Mouse (Mus musculus) stomach, embryonic 14.5 days (tissue): ENCODE measurements around the gene Slc37a4. TPM values are rescaled to one million over a fixed set of nuclear protein-coding genes. Genes with fewer than 3 reads are reported as not detected.
"Not testable (repeated sequence)": the region's sequence is repeated elsewhere in the genome, so short reads cannot be mapped to it uniquely, and the experiment has no call there.

Source experiments
- ATAC-seq: fragments of 200-750 bp; cut with Nextera tagmentation; 2 replicates; pipeline ENCODE4 v1.8.0; 2017; ENCODE audit warnings: low read depth, moderate TSS enrichment; ENCODE audit not compliant: insufficient number of reproducible peaks, insufficient read depth, low FRiP score
- H3K27ac ChIP-seq: fragments of 300-500 bp; sonication (generic); 2 replicates; pipeline ENCODE4 v1.5.1; 2014; ENCODE audit warnings: mild to moderate bottlenecking, low read length, moderate library complexity, mixed read lengths
- H3K27me3 ChIP-seq: fragments of 300-500 bp; sonication (generic); 2 replicates; pipeline ENCODE4 v1.6.1; 2014; ENCODE audit warnings: low read length, control low read depth, mixed read lengths; ENCODE audit not compliant: control insufficient read depth, insufficient read depth
- H3K36me3 ChIP-seq: fragments of 300-500 bp; sonication (generic); 2 replicates; pipeline ENCODE4 v1.6.1; 2014; ENCODE audit warnings: mild to moderate bottlenecking, control low read depth, low read length, moderate library complexity, mixed read lengths; ENCODE audit not compliant: control insufficient read depth, insufficient read depth
- H3K4me1 ChIP-seq: fragments of 300-500 bp; sonication (generic); 2 replicates; pipeline ENCODE4 v1.6.1; 2014; ENCODE audit warnings: low read length, control low read depth, mixed read lengths; ENCODE audit not compliant: control insufficient read depth, insufficient read depth
- H3K4me2 ChIP-seq: fragments of 300-500 bp; sonication (generic); replicated peaks from 2 replicates; pipeline ENCODE4 v1.6.1; 2014; ENCODE audit warnings: low read depth, low read length, control low read depth
- H3K4me3 ChIP-seq: fragments of 300-500 bp; sonication (generic); 2 replicates; pipeline ENCODE4 v1.5.1; 2014; ENCODE audit warnings: low read depth, low read length, control low read depth
- H3K9ac ChIP-seq: fragments of 300-500 bp; sonication (generic); replicated peaks from 2 replicates; pipeline ENCODE4 v1.6.1; 2014; ENCODE audit warnings: low read depth, mild to moderate bottlenecking, control low read depth, low read length, moderate library complexity, mixed read lengths
- H3K9me3 ChIP-seq: fragments of 300-500 bp; sonication (generic); 2 replicates; pipeline ENCODE4 v1.6.1; 2016; ENCODE audit warnings: low read depth, low read length, control low read depth; ENCODE audit not compliant: control insufficient read depth
- WGBS: fragments of 180-500 bp; shearing (Covaris S2); extraction: QIAGEN DNeasy Blood & Tissue Kit; methylation state at CpG from one replicate; pipeline ENCODE4 v1.1.7; 2014; 5-methylcytosine and 5-hydroxymethylcytosine counted together
- microRNA-seq: library from miRNA; unstranded; fragments of <30 nt; microRNA quantifications from one replicate; pipeline ENCODE4, GENCODE M21; 2016
- polyA plus RNA-seq: library from polyadenylated mRNA; unstranded; fragments of >200 nt; fragmentation: Nextera tagmentation; extraction: Ambion mirVana; gene quantifications from 2 replicates; pipeline ENCODE4 v1.2.1, GENCODE M21; 2014

Slc37a4 gene
- polyA plus RNA-seq, 1 experiment from 2014 or later: 22.3 TPM

GRCm38 (mm10) chr9:44432577-44433185 lies 36.0 kb downstream of the Slc37a4 start:
- Histone ChIP-seq H3K9me3 (no peaks in the 10 kb centered on the region), H3K9ac (no peak overlapping the region), H3K36me3 (no peaks in the 10 kb centered on the region), H3K27me3 (no peaks in the 10 kb centered on the region), H3K4me3 (no peak overlapping the region), H3K4me2 (no peak overlapping the region), H3K4me1 (no peaks in the 10 kb centered on the region), H3K27ac (no peak overlapping the region)
- ATAC-seq: no peak
- 43% methylated on average over 5 of the region's 5 CpGs for WGBS

GRCm38 (mm10) chr9:44435747-44436146 lies 39.1 kb downstream of the Slc37a4 start:
- 77% methylated on average over 6 of the region's 6 CpGs for WGBS
- ATAC-seq: no peak
- no peak overlapping the region for H3K27ac ChIP-seq
- H3K27me3 ChIP-seq: no peaks in the 10 kb centered on the region
- no peaks in the 10 kb centered on the region for H3K9me3 ChIP-seq
- H3K4me3 ChIP-seq: no peak overlapping the region
- no peaks in the 10 kb centered on the region for H3K4me1 ChIP-seq
- H3K36me3 ChIP-seq: no peaks in the 10 kb centered on the region
- no peak overlapping the region for H3K4me2 ChIP-seq
- no peak overlapping the region for H3K9ac ChIP-seq

- Histone ChIP-seq H3K27ac (no peak within 1 kb of the TSS), H3K36me3 (no peaks in the 10 kb centered on the region), H3K9me3 (no peaks in the 10 kb centered on the region), H3K9ac (no peak within 1 kb of the TSS), H3K4me1 (no peaks in the 10 kb centered on the region), H3K27me3 (no peaks in the 10 kb centered on the region), H3K4me3 (no peak within 1 kb of the TSS), H3K4me2 (no peak within 1 kb of the TSS)
- ATAC-seq: no peak
- 69% methylated on average over 19 of the region's 19 CpGs for WGBS
Measured at GRCm38 (mm10) chr9:44440961-44441360, 44.3 kb downstream of the Slc37a4 start, which contains the start of gene Foxr1. Gene Foxr1, minus strand, starts transcription at chr9:44441136.

GRCm38 (mm10) chr9:44444402-44445025 lies 47.9 kb downstream of the Slc37a4 start:
- not testable (repeated sequence) for H3K27ac ChIP-seq, H3K9me3 ChIP-seq, H3K4me3 ChIP-seq, H3K4me2 ChIP-seq, H3K36me3 ChIP-seq, H3K4me1 ChIP-seq, H3K27me3 ChIP-seq, ATAC-seq, H3K9ac ChIP-seq
- WGBS: 82% methylated on average over 7 of the region's 7 CpGs

- Histone ChIP-seq H3K27ac (no peak overlapping the region), H3K4me3 (no peak overlapping the region), H3K36me3 (no peaks in the 10 kb centered on the region), H3K9me3 (no peaks in the 10 kb centered on the region), H3K4me2 (no peak overlapping the region), H3K27me3 (no peaks in the 10 kb centered on the region), H3K9ac (no peak overlapping the region), H3K4me1 (no peaks in the 10 kb centered on the region)
- no peak for ATAC-seq
Measured at GRCm38 (mm10) chr9:44450387-44450786, 53.7 kb downstream of the Slc37a4 start.

Small RNA genes lying within 50 kb of the gene (microRNA-seq; reads per million reads assigned to microRNA genes)
- not detected for gene Mir7085

Other genes starting within 250 kb of the Slc37a4 start
- 18.5 and 19.9 TPM in 2 replicates for gene Cbl, start 162.8 kb upstream of the Slc37a4 start, polyA plus RNA-seq
- gene Ccdc153, start 156.2 kb upstream of the Slc37a4 start, polyA plus RNA-seq: not detected in 2 replicates
- gene Pdzd3, start 145.4 kb upstream of the Slc37a4 start, polyA plus RNA-seq: 0.12 and 0.27 TPM in 2 replicates
- 7.2 and 8.4 TPM in 2 replicates for gene Nlrx1, start 128.3 kb upstream of the Slc37a4 start, polyA plus RNA-seq
- 5.1 and 5.9 TPM in 2 replicates for gene Abcg4, start 108.2 kb upstream of the Slc37a4 start, polyA plus RNA-seq
- gene Hinfp, start 91.2 kb upstream of the Slc37a4 start, polyA plus RNA-seq: 21.3 and 23.4 TPM in 2 replicates
- gene C2cd2l, start 76.6 kb upstream of the Slc37a4 start, polyA plus RNA-seq: 5.7 and 9.6 TPM in 2 replicates
- 44.5 and 46.7 TPM in 2 replicates for gene Dpagt1, start 70.8 kb upstream of the Slc37a4 start, polyA plus RNA-seq
- 289 and 335 TPM in 2 replicates for gene H2afx, start 62.2 kb upstream of the Slc37a4 start, polyA plus RNA-seq
- gene Hmbs, start 52.6 kb upstream of the Slc37a4 start, polyA plus RNA-seq: 112 and 130 TPM in 2 replicates
- 24.5 and 25.4 TPM in 2 replicates for gene Vps11, start 35.2 kb upstream of the Slc37a4 start, polyA plus RNA-seq
- gene Hyou1, start 17.4 kb upstream of the Slc37a4 start, polyA plus RNA-seq: 22.1 and 29.4 TPM in 2 replicates
- 2,532 and 2,694 TPM in 2 replicates for gene Rps25, start 10.3 kb downstream of the Slc37a4 start, polyA plus RNA-seq
- 118 and 123 TPM in 2 replicates for gene Trappc4, start 10.7 kb downstream of the Slc37a4 start, polyA plus RNA-seq
- 27.0 and 30.7 TPM in 2 replicates for gene Ccdc84, start 21.7 kb downstream of the Slc37a4 start, polyA plus RNA-seq
- not detected in 2 replicates for gene Foxr1, start 44.3 kb downstream of the Slc37a4 start, polyA plus RNA-seq
- 25.9 and 26.4 TPM in 2 replicates for gene Upk2, start 58.1 kb downstream of the Slc37a4 start, polyA plus RNA-seq
- gene Bcl9l, start 86.0 kb downstream of the Slc37a4 start, polyA plus RNA-seq: 15.4 and 16.3 TPM in 2 replicates
- 0.13 and 0.27 TPM in 2 replicates for gene Cxcr5, start 165.0 kb downstream of the Slc37a4 start, polyA plus RNA-seq
- 31.1 and 39.0 TPM in 2 replicates for gene Ddx6, start 208.0 kb downstream of the Slc37a4 start, polyA plus RNA-seq